Mouse (Mus musculus): ENCODE data around the gene Dapl1. TPM values are rescaled to one million over a fixed set of nuclear protein-coding genes. Genes with fewer than 3 reads are reported as not detected.
A peak's percentile ranks its signal among the peaks of the same experiment; 100 is the strongest.

Dapl1 gene
- polyA plus RNA-seq, 1 experiment, result not detected

GRCm38 (mm10) chr2:59538031-59538430 lies 53.6 kb downstream of the Dapl1 start:
- Histone ChIP-seq H3K27ac (replicated peaks; ENCODE audit: low read depth, low read length) (no peak overlapping the region), H3K4me3 (ENCODE audit: insufficient read depth, low read depth, low read length) (no peak overlapping the region), H3K4me1 (ENCODE audit: control insufficient read depth, insufficient read depth, insufficient read length, low read length) (no peaks in the 10 kb centered on the region)

- Histone ChIP-seq H3K4me1 (ENCODE audit: control insufficient read depth, insufficient read depth, insufficient read length, low read length) (no peaks in the 10 kb centered on the region), H3K4me3 (ENCODE audit: insufficient read depth, low read depth, low read length) (no peak overlapping the region), H3K27ac (replicated peaks; ENCODE audit: low read depth, low read length) (peak overlapping the region; percentile 78)
Measured at GRCm38 (mm10) chr2:59539796-59540195, 55.3 kb downstream of the Dapl1 start.

- Histone ChIP-seq H3K4me1 (ENCODE audit: control insufficient read depth, insufficient read depth, insufficient read length, low read length) (no peaks in the 10 kb centered on the region), H3K27ac (replicated peaks; ENCODE audit: low read depth, low read length) (no peak overlapping the region), H3K4me3 (ENCODE audit: insufficient read depth, low read depth, low read length) (no peak overlapping the region)
Measured at GRCm38 (mm10) chr2:59541121-59541887, 56.9 kb downstream of the Dapl1 start.

- Histone ChIP-seq H3K4me3 (ENCODE audit: insufficient read depth, low read depth, low read length) (no peak overlapping the region), H3K27ac (replicated peaks; ENCODE audit: low read depth, low read length) (no peak overlapping the region), H3K4me1 (ENCODE audit: control insufficient read depth, insufficient read depth, insufficient read length, low read length) (no peaks in the 10 kb centered on the region)
Measured at GRCm38 (mm10) chr2:59543543-59544065, 59.2 kb downstream of the Dapl1 start.

- H3K4me3 ChIP-seq (ENCODE audit: insufficient read depth, low read depth, low read length), result no peak overlapping the region
Measured at GRCm38 (mm10) chr2:59544237-59544909, 59.9 kb downstream of the Dapl1 start.

GRCm38 (mm10) chr2:59545001-59545400 lies 60.5 kb downstream of the Dapl1 start:
- Histone ChIP-seq H3K4me1 (ENCODE audit: control insufficient read depth, insufficient read depth, insufficient read length, low read length) (no peaks in the 10 kb centered on the region), H3K27ac (replicated peaks; ENCODE audit: low read depth, low read length) (no peak overlapping the region), H3K4me3 (ENCODE audit: insufficient read depth, low read depth, low read length) (no peak overlapping the region)

More at GRCm38 (mm10) chr2:59544237-59544909, 59.9 kb downstream of the Dapl1 start:
- Histone ChIP-seq H3K27ac (replicated peaks; ENCODE audit: low read depth, low read length) (no peak overlapping the region), H3K4me1 (ENCODE audit: control insufficient read depth, insufficient read depth, insufficient read length, low read length) (no peaks in the 10 kb centered on the region)

GRCm38 (mm10) chr2:59547369-59548099 lies 63.1 kb downstream of the Dapl1 start:
- Histone ChIP-seq H3K4me3 (ENCODE audit: insufficient read depth, low read depth, low read length) (no peak overlapping the region), H3K4me1 (ENCODE audit: control insufficient read depth, insufficient read depth, insufficient read length, low read length) (no peaks in the 10 kb centered on the region), H3K27ac (replicated peaks; ENCODE audit: low read depth, low read length) (no peak overlapping the region)

GRCm38 (mm10) chr2:59552784-59553183 lies 68.3 kb downstream of the Dapl1 start:
- H3K4me3 ChIP-seq (ENCODE audit: insufficient read depth, low read depth, low read length), result no peak overlapping the region
- no peak overlapping the region for H3K27ac ChIP-seq (replicated peaks; ENCODE audit: low read depth, low read length)
- H3K4me1 ChIP-seq (ENCODE audit: control insufficient read depth, insufficient read depth, insufficient read length, low read length), result no peaks in the 10 kb centered on the region

- Histone ChIP-seq H3K4me3 (ENCODE audit: insufficient read depth, low read depth, low read length) (no peak overlapping the region), H3K4me1 (ENCODE audit: control insufficient read depth, insufficient read depth, insufficient read length, low read length) (no peaks in the 10 kb centered on the region), H3K27ac (replicated peaks; ENCODE audit: low read depth, low read length) (no peak overlapping the region)
Measured at GRCm38 (mm10) chr2:59554373-59554940, 70.0 kb downstream of the Dapl1 start.

Other genes with a start within 250 kb of the Dapl1 start
- 9.7 and 12.9 TPM in 2 replicates for gene Tanc1, start 127.4 kb downstream of the Dapl1 start, polyA plus RNA-seq (2012; ENCODE audit: insufficient read depth, insufficient read length, missing spikeins)